Mouse (Mus musculus) myocyte (in vitro differentiated cells): ENCODE measurements around the gene Dcaf17. TPM values are rescaled to one million over a fixed set of nuclear protein-coding genes. Genes with fewer than 3 reads are reported as not detected.

Experiments
- H3K27me3 ChIP-seq: one replicate; pipeline ENCODE4 v1.6.1; 2011; ENCODE audit not compliant: control insufficient read depth, insufficient read depth, insufficient read length
- H3K36me3 ChIP-seq: one replicate; pipeline ENCODE4 v1.6.1; 2011; ENCODE audit not compliant: control insufficient read depth, insufficient read depth
- H3K4me2 ChIP-seq: one replicate; pipeline ENCODE4 v1.6.1; 2011; ENCODE audit warnings: low read depth, control low read depth
- H3K4me3 ChIP-seq: one replicate; pipeline ENCODE4 v1.5.1; 2011; ENCODE audit warnings: mild to moderate bottlenecking, control low read depth, moderate library complexity
- H3K79me2 ChIP-seq: one replicate; pipeline ENCODE4 v1.6.1; 2011; ENCODE audit not compliant: control insufficient read depth, insufficient read depth
- H3ac ChIP-seq: one replicate; pipeline ENCODE4 v1.6.1; 2011; ENCODE audit not compliant: control insufficient read depth, insufficient read length
- CEBPB ChIP-seq: IDR thresholded peaks from 2 replicates; pipeline ENCODE4 v1.6.1; 2011; ENCODE audit warnings: mild to moderate bottlenecking, moderate library complexity; ENCODE audit not compliant: poor library complexity, insufficient read depth, severe bottlenecking
- E2F4 ChIP-seq: IDR thresholded peaks from one replicate; pipeline ENCODE4 v1.6.1; 2011; ENCODE audit warnings: mild to moderate bottlenecking, control low read depth, moderate library complexity; ENCODE audit not compliant: insufficient read depth
- MAX ChIP-seq: IDR thresholded peaks from one replicate; pipeline ENCODE4 v1.6.1; 2011; ENCODE audit warnings: low read depth, mild to moderate bottlenecking, control low read depth
- MYOD1 ChIP-seq, 3 experiments: IDR thresholded peaks; one replicate each; pipeline ENCODE4 v1.6.1; 2011; ENCODE audit warnings: control low read depth in 2 of 3, low read depth in 2 of 3, mild to moderate bottlenecking in 2 of 3, moderate library complexity in 1 of 3; ENCODE audit not compliant: insufficient read length in 2 of 3, control insufficient read depth in 1 of 3
- MYOG ChIP-seq, 3 experiments: IDR thresholded peaks; one replicate each; pipeline ENCODE4 v1.6.1; 2011; ENCODE audit warnings: control low read depth in 2 of 3, low read depth in 2 of 3, mild to moderate bottlenecking in 2 of 3; ENCODE audit not compliant: insufficient read length in 2 of 3, control insufficient read depth in 1 of 3, insufficient read depth in 1 of 3
- POLR2A ChIP-seq: IDR thresholded peaks from one replicate; pipeline ENCODE4 v1.6.1; 2011; ENCODE audit warnings: low read depth, mild to moderate bottlenecking, control low read depth, moderate library complexity; ENCODE audit not compliant: insufficient read length
- POLR2AphosphoS2 ChIP-seq: IDR thresholded peaks from one replicate; pipeline ENCODE4 v1.6.1; 2011; ENCODE audit warnings: low read depth, control low read depth; ENCODE audit not compliant: insufficient read length
- REST ChIP-seq: IDR thresholded peaks from one replicate; pipeline ENCODE4 v1.6.1; 2011; ENCODE audit warnings: mild to moderate bottlenecking, control low read depth, moderate library complexity; ENCODE audit not compliant: insufficient read depth, insufficient read length
- SRF ChIP-seq: IDR thresholded peaks from one replicate; pipeline ENCODE4 v1.6.1; 2011; ENCODE audit warnings: low read depth; ENCODE audit not compliant: control insufficient read depth, insufficient read length
- TCF12 ChIP-seq: IDR thresholded peaks from one replicate; pipeline ENCODE4 v1.6.1; 2011; ENCODE audit warnings: mild to moderate bottlenecking, control low read depth; ENCODE audit not compliant: poor library complexity, insufficient read depth, severe bottlenecking
- TCF3 ChIP-seq: IDR thresholded peaks from one replicate; pipeline ENCODE4 v1.6.1; 2011; ENCODE audit warnings: low read depth, control low read depth; ENCODE audit not compliant: insufficient read length
- USF1 ChIP-seq: IDR thresholded peaks from one replicate; pipeline ENCODE4 v1.6.1; 2011; ENCODE audit warnings: low read depth, mild to moderate bottlenecking, control low read depth, moderate library complexity
- polyA plus RNA-seq: library from polyadenylated mRNA; unstranded; fragments of >200 nt; fragmentation: generic; extraction: Trizol; gene quantifications from one replicate; pipeline ENCODE4 v1.2.1, GENCODE M21; 2012; ENCODE audit warnings: missing spikeins

Dcaf17 gene
- polyA plus RNA-seq, 1 experiment, result 1.9 TPM

DNA sequence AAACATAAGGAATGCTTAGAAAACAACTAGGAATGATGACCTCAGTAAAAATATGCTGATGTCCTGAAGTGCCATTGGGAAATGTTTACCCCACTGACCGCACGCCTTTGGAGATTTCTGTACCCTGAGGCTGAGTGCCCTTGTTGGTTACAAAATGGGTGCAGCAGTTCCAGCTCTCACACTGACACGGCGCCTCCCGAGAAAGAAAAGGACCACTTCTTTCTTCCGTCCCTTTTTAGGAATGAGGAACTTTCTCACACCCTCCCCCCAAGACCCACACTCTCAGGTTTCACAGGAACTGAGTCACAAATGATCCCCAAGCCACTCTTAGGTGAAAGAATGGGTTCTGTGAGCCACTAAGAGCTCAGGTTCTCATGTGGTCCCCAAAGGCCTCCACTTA, 17.7 kb upstream of the Dcaf17 start:
- Histone ChIP-seq H3K79me2 (no peaks in the 10 kb centered on the region), H3K36me3 (no peaks in the 10 kb centered on the region), H3ac (no peak overlapping the region), H3K4me3 (no peak overlapping the region), H3K4me2 (no peak overlapping the region), H3K27me3 (no peaks in the 10 kb centered on the region)
- TF ChIP-seq E2F4 (no peak), MYOG (IDR thresholded peaks at IDR 0.05; ENCODE audit: control insufficient read depth in 1 of 3, insufficient read depth in 1 of 3, insufficient read length in 2 of 3, low read depth in 2 of 3) (no peak), TCF12 (no peak), REST (no peak), POLR2A (no peak), USF1 (no peak), MAX (no peak), CEBPB (no peak), POLR2AphosphoS2 (no peak), TCF3 (no peak)

GRCm38 (mm10) chr2:71039522-71040121, 15.5 kb upstream of the Dcaf17 start:
- Histone ChIP-seq H3K36me3 (no peaks in the 10 kb centered on the region), H3K4me3 (no peak overlapping the region), H3K79me2 (no peaks in the 10 kb centered on the region), H3ac (no peak overlapping the region), H3K4me2 (no peak overlapping the region), H3K27me3 (no peaks in the 10 kb centered on the region)
- TF ChIP-seq E2F4 (no peak), TCF3 (no peak)

- no peaks in the 10 kb centered on the region for H3K36me3 ChIP-seq
- TF ChIP-seq E2F4 (no peak), TCF12 (no peak), POLR2AphosphoS2 (no peak), MYOD1 (IDR thresholded peaks at IDR 0.05; ENCODE audit: control insufficient read depth in 1 of 3, insufficient read length in 2 of 3, low read depth in 2 of 3) (no peak), MAX (no peak)
- H3K4me2 ChIP-seq, result no peak overlapping the region
- no peak overlapping the region for H3K4me3 ChIP-seq
- no peaks in the 10 kb centered on the region for H3K27me3 ChIP-seq
- H3K79me2 ChIP-seq, result peaks cover 4% of the 10 kb centered on the region
- H3ac ChIP-seq, result no peak overlapping the region
Measured at GRCm38 (mm10) chr2:71046151-71046550, 9.0 kb upstream of the Dcaf17 start.

GRCm38 (mm10) chr2:71046751-71047320, 8.3 kb upstream of the Dcaf17 start:
- Histone ChIP-seq H3K4me3 (no peak overlapping the region), H3K4me2 (no peak overlapping the region), H3K27me3 (no peaks in the 10 kb centered on the region), H3K79me2 (peaks cover 4% of the 10 kb centered on the region), H3K36me3 (no peaks in the 10 kb centered on the region), H3ac (no peak overlapping the region)
- no peak for TF ChIP-seq POLR2AphosphoS2
- TF ChIP-seq USF1, result no peak
- no peak for TF ChIP-seq MYOG (IDR thresholded peaks at IDR 0.05; ENCODE audit: control insufficient read depth in 1 of 3, insufficient read depth in 1 of 3, insufficient read length in 2 of 3, low read depth in 2 of 3)
- TF ChIP-seq TCF12, result no peak
- no peak for TF ChIP-seq MAX
- no peak for TF ChIP-seq TCF3
- no peak for TF ChIP-seq CEBPB
- TF ChIP-seq MYOD1 (IDR thresholded peaks at IDR 0.05; ENCODE audit: control insufficient read depth in 1 of 3, insufficient read length in 2 of 3, low read depth in 2 of 3), result no peak
- no peak for TF ChIP-seq REST
- no peak for TF ChIP-seq E2F4
- TF ChIP-seq SRF, result no peak
- TF ChIP-seq POLR2A, result no peak

DNA sequence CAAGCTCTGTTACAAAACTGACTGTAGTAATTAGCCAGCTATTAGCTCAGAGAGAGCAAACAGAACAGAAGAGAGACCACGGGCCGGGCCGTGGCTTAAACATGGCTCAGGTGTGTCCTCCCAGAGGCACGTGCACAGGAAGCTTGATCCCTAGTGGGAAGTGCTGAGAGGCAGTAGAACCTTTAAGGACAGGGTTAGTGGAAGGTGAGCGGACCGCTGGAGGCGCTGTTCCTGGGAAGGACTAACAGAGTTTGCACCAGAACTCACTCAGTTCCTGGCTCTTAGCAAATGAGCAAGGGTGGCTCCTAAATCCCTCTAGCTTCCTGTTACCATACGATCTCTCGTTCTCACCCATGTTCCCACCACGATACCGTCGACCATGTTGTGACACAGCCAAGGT, 6.2 kb upstream of the Dcaf17 start:
- Histone ChIP-seq H3K4me3 (no peak overlapping the region), H3K36me3 (no peaks in the 10 kb centered on the region)
- TF ChIP-seq SRF, result no peak
- TF ChIP-seq MYOD1 (IDR thresholded peaks at IDR 0.05; ENCODE audit: control insufficient read depth in 1 of 3, insufficient read length in 2 of 3, low read depth in 2 of 3), result no peak
- no peak for TF ChIP-seq E2F4
- TF ChIP-seq USF1, result no peak
- no peak for TF ChIP-seq REST
- TF ChIP-seq POLR2AphosphoS2, result no peak
- TF ChIP-seq MAX, result no peak
- TF ChIP-seq MYOG (IDR thresholded peaks at IDR 0.05; ENCODE audit: control insufficient read depth in 1 of 3, insufficient read depth in 1 of 3, insufficient read length in 2 of 3, low read depth in 2 of 3), result no peak
- TF ChIP-seq TCF12, result no peak
- TF ChIP-seq CEBPB, result no peak

More for the DNA sequence above, 6.2 kb upstream of the Dcaf17 start:
- Histone ChIP-seq H3K79me2 (peaks cover 4% of the 10 kb centered on the region), H3K4me2 (no peak overlapping the region), H3K27me3 (no peaks in the 10 kb centered on the region), H3ac (no peak overlapping the region)
